Mouse (Mus musculus) neutrophil, adult 5-6 weeks (primary cell): ENCODE measurements around the gene Ppie. TPM values are rescaled to one million over a fixed set of nuclear protein-coding genes. Genes with fewer than 3 reads are reported as not detected.
"Not testable (repeated sequence)": the region's sequence is repeated elsewhere in the genome, so short reads cannot be mapped to it uniquely, and the experiment has no call there.

Experiments used
- ATAC-seq: fragments of 151-379, 151-347 bp; 2 replicates; pipeline ENCODE4 v1.8.0; 2017; ENCODE audit warnings: mild to moderate bottlenecking, moderate TSS enrichment; ENCODE audit not compliant: insufficient number of reproducible peaks, poor library complexity, low FRiP score, severe bottlenecking; ENCODE audit errors: extremely low read depth
- total RNA-seq: library from RNA; stranded (forward); fragments of 200-1000 nt; gene quantifications from 2 replicates; pipeline ENCODE4 v1.2.3, GENCODE M21; 2017

Gene Ppie
- 18.6 and 22.6 TPM in 2 replicates for total RNA-seq

DNA sequence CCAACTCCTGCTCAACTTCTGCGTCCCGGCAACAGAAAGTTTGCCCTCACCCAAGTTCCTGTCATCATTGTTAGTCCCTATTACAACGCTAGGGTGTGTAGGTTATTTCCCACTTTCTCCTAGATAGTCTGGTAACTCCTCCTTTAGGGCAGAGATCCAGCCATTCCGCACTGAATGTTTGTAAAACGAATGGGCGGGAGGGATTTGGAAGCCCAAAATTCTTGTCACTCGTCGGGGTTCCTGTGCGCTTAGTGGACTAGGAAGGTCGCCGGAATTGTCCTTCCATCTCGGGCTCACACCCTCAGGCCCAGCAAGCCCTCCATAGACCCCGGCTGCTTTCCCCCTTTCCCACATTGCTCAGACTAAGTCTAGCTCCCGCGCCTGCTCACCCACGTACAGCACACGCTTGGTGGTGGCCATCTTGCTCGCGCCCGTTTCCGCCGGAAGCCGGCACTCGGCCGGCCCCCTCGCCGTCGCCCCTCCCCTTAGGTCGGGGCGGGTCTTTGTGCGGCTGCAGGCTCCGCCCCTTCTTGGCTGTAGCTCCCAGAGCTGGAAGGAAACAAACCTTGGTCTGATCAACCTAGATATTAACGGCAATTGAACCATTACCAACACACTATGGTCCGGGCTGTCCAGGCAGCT lies at the start of gene Ppie:
Gene Ppie, minus strand, starts transcription at position 439 of the 642 bp plus-strand sequence.
- peak; percentile 85 for ATAC-seq

- ATAC-seq = no peak
Observed at GRCm38 (mm10) chr4:123184816-123185215, 45.1 kb upstream of the Ppie start.

DNA sequence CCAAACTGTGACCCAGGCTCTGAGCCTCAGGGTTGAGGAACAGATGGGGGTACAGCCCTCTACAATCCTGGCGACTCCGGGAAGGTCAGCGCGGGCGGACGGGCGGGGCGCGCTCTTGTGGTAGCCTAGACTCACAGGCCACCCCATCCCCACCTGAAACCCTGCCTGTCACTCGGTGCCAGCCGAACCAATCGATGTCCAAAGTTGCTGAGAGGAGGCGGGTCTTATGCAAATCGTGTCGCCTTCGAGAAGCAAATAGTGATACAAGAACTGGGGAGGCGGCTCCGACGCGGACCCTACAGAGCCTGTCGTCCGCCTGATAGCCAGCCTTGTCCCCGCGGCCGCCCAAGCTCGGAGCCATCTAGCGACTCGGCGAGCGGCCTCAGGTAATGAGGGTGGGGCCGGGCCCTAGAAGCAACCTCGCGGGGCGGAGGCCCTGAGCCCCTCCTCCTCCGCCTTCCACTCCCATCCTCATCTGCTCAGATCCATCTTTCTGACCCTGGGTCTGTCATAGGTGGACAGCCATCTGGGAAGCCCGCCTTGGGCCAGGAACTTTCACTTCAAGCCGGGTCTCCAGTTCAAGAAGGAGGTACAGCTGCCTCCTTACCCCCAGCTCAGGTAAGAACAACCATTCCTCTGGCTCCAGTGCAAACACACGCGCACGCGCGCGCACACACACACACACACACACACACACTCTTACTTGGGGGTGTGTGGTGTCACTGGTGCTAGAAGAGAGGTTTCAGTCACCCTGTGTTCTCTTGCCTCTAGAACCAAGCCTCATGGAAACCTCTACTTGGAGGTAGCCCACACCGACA lies 43.7 kb upstream of the Ppie start:
- ATAC-seq = peak; percentile 27; the same call in 1 of the 2 replicates

DNA sequence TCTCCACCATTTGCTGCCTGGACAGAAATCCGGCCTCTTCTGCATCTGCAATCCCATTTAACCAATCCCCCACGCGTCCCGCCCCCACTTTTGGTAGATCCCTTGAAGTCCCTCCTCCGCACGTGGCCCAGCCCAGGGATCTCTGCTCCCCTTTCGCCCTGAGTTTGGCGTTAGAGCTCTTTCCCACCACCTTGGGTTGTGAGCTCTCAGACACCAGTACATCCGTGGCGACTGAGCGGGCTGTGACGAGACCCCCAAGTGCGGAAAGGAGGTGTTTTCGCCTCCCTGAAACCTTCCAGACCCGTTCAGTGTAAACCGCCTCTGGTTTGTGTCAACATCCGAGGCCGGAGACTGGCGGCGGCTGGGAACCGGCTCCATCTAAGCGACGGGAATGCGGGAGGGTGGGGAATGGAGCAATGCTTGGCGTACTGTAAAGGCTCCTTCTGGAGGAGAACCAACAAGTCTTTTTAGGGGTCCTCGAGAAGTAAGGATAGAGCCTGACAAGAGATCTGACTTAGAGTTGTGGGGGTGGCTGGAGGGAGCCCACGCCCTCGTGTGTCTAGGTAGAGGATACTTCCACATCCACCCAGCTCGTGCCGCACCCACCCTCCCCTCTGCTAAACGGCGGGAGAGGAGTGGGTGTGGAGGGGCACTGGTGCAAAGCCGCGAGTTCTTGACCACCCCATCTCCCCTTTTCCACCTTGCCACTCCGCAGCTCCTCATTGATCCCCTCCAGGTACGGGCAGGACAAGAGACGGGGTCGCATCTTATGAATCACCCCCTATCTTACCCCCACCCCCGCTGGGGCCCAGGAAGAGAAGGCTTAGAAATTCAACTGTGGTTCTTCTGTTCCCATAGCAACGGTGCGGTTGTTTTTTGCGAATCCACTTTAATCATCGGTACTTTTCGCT lies 42.8 kb upstream of the Ppie start, which contains the start of gene Hpcal4:
Gene Hpcal4, plus strand, starts transcription at position 900 of the 911 bp plus-strand sequence.
- ATAC-seq = no peak

GRCm38 (mm10) chr4:123171811-123172210 lies 32.1 kb upstream of the Ppie start:
- ATAC-seq = no peak

- ATAC-seq = no peak
Observed at GRCm38 (mm10) chr4:123164157-123164556, 24.4 kb upstream of the Ppie start.

- no peak for ATAC-seq
Observed at GRCm38 (mm10) chr4:123162305-123162917, 22.7 kb upstream of the Ppie start.

DNA sequence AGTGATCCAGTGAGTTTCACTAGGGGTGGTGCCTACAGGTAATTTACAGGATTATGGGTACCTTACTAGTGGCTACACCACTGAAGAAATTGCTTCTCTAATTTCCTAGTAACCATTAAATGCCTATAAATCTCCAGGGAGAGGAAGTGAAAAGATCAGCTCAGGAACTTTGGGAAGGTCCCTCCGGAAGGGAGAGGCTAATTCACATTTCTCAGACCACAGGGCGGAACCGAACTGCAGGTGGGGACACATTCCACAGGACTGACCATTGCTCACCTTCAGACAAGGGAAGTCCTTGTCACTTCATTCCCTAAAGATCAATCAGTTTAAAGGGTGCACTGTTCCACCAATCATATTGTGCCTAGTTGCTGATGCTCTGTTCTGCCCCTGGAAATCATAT lies 21.5 kb upstream of the Ppie start:
- ATAC-seq = not testable (repeated sequence)

DNA sequence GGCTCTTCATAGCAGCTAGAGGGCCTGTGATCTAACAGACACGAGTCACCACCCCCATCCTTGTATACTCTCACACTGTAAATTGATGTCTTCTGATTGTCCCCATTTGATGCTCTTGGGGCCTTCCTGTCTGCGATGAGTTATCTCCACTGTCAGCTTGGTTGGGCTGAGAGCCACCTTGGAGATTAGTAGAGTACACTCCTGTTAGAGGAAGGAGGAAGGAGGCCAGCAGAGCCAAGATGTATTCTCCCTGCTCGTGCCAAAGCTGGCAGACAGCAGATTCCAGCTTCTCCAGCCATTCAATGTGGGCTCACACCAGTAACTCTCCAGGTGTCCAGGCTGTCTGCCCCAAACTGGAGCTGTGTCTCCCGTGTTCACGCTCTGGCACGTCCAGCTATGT lies 20.8 kb upstream of the Ppie start:
- ATAC-seq = no peak

DNA sequence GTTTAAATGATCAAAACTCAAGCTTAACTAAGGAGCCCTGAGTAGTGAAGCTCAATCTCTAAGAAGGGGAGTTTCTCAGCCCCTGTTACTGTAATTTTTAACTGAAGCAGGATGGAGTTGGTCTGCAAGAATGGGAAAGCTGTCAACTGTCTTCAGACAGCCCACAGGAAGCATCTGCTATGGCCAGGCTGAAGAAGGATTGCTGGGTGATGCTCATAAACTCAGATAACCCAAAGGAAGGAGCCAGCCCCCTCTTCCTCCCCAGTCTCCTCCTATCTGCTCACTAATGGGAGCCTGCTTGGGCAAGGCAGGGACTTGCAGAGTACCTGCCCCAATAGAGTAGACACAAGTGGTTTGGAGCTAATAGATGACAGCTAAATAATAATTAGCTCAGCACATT lies 16.1 kb upstream of the Ppie start:
- no peak for ATAC-seq

DNA sequence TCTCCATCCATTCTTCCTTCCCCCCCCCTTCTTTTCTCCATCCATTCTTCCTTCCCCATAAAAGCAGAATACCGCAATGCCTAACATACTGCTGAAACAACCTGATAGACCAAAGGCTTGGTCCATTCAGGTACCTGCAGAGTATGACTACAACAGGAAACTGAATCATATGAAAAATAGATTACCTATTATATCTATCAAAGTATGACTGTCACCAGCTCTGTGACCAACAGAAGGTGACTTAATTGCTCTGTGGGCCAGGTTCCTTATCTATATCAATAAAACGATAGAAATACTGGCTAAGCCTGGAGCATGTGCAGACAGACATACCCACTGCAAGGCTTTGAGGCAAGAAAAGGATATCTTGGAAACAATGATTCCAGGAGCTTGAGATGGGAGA lies 15.7 kb upstream of the Ppie start:
- ATAC-seq = no peak

DNA sequence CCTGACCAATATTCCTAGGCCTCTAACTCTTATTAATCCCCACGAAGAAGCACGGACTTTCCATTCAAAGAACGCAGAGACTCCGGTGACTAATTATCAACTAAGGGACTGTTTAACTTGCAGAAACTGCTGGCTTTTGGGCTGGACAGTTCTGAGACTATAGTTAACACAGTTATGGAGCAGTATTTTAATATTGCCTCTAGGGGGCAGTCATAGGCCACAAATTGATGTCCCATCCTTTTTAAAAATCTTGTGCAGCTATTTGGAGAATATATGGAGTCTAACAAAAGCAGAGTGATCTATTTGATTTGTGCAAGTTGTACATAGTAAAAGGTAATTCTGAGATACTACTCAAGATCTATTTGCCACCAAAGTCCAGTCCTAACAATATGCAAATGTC lies 15.3 kb upstream of the Ppie start:
- no peak for ATAC-seq

- no peak for ATAC-seq
Observed at GRCm38 (mm10) chr4:123152976-123153375, 13.2 kb upstream of the Ppie start.

- no peak for ATAC-seq
Observed at GRCm38 (mm10) chr4:123152003-123152402, 12.3 kb upstream of the Ppie start.

DNA sequence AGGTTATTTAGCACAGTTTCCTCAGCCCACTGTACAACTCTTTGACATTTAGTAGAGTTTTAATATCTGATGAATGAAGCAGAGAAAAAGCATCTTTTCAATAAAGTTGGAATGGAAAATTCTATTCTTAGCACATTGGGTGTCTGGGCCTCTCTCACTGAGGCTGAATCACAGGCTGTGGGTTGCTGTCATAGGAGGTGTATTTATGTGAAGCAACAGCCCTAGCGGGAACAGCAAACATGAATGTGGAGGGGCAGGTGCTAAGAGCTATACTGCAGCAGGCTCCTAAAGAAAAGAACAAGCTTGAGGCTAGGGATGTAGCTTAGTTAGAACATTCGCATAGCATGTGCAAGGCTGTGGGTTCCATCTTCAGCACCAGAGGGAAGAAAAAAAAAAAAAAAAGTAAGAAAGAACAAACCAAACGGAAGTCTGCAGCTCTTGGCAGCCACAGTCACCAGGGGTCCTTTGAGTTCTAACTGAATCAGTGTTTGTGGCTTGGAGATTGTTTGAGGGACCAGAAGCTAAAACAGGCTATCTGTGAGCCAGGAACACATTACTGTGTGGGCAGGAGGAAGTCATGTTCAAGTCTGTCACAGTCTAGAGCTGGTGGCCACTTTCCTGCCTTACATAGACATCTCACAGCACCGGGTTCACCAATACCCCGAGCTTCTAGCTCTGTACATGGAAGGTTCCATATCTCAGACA lies 7.8 kb upstream of the Ppie start:
- ATAC-seq = no peak

GRCm38 (mm10) chr4:123137551-123137950 lies 2.2 kb downstream of the Ppie start:
- ATAC-seq = no peak

GRCm38 (mm10) chr4:123127051-123127450 lies 12.7 kb downstream of the Ppie start:
- ATAC-seq = no peak

DNA sequence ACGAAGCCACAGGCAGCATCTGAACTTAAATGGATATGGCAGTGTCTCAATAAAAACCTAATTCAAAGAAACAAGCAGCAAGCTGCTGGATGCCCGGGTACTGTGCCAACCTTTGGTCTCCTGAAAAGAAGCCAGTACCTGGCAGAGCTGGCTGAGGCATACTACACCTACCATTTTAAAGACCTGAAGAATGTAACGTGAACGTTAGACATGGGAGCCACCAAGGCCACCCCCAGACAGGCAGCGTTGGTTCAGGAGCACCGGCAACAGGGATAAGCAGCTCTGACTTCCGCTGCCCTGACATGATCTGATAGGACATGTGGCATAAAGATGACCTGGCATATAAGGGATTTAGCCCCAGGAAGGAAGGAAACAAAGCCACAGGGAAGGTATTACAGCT lies 13.1 kb downstream of the Ppie start:
- no peak for ATAC-seq
